Mouse (Mus musculus): Measurements from ENCODE around the gene Kif16b. TPM values are rescaled to one million over a fixed set of nuclear protein-coding genes. Genes with fewer than 3 reads are reported as not detected.

Gene Kif16b
- total and polyA plus RNA-seq, 3 experiments: 10.7 to 32.0 (median 13.0) TPM

DNA sequence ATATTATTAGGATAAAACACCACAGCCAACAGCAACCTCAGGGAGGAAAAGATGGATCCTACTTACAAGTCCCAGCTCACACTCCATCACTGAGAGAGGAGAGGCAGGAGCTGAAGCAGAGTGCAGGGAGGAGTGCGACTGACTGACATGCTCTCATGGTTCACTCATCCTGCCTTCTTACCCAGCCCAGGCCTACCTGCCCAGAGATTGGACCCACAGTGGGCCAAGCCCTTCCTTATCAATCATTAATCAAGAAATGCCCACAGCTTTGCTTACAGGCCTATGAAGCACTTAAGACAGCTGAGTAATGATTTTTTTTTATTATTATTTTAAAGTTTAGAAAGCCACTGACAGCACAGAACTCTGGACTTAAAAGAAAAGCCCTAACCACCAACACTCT, 7.6 kb downstream of the Kif16b start:
- no peaks in the 10 kb centered on the region for H3K9me3 ChIP-seq (replicated peaks; ENCODE audit: insufficient read depth, low read length)
- H3K4me3 ChIP-seq (ENCODE audit: control insufficient read depth in 1 of 2, insufficient read depth in 1 of 2, low read depth in 2 of 2, low read length in 2 of 2): no peak overlapping the region
- no peak overlapping the region for H3K27ac ChIP-seq (ENCODE audit: control insufficient read depth, low read depth, low read length)
- no peak for TF ChIP-seq POLR2AphosphoS5 (IDR thresholded peaks at IDR 0.05; ENCODE audit: borderline replicate concordance, low read depth, low read length)
- TF ChIP-seq MAX (IDR thresholded peaks at IDR 0.05; ENCODE audit: low read length): no peak
- TF ChIP-seq ZKSCAN1 (IDR thresholded peaks at IDR 0.05; ENCODE audit: low read depth, low read length): no peak
- no peak for TF ChIP-seq ELF1 (IDR thresholded peaks at IDR 0.05; ENCODE audit: low read depth, low read length)
- no peak for TF ChIP-seq CTCF (IDR thresholded peaks at IDR 0.05 in 2 of 3, conservative IDR thresholded peaks at IDR 0.05 in 1 of 3; ENCODE audit: control insufficient read depth in 1 of 3, insufficient read depth in 1 of 3, low read depth in 2 of 3, low read length in 3 of 3, poor library complexity in 1 of 3, severe bottlenecking in 1 of 3)
- TF ChIP-seq GATA1 (IDR thresholded peaks at IDR 0.05; ENCODE audit: low read depth, low read length): no peak
- no peak for TF ChIP-seq SIN3A (IDR thresholded peaks at IDR 0.05; ENCODE audit: low read length)
- TF ChIP-seq E2F4 (IDR thresholded peaks at IDR 0.05; ENCODE audit: borderline replicate concordance, low read depth, low read length): no peak
- TF ChIP-seq TCF12 (IDR thresholded peaks at IDR 0.05; ENCODE audit: low read depth, low read length): no peak
- TF ChIP-seq POLR2AphosphoS2 (IDR thresholded peaks at IDR 0.05; ENCODE audit: low read length): no peak
- no peak for TF ChIP-seq MYC (IDR thresholded peaks at IDR 0.05; ENCODE audit: low read depth, low read length)
- no peak for TF ChIP-seq MXI1 (IDR thresholded peaks at IDR 0.05; ENCODE audit: low read depth, low read length)
- no peak for TF ChIP-seq RAD21 (IDR thresholded peaks at IDR 0.05; ENCODE audit: low read depth, low read length)
- TF ChIP-seq CHD2 (IDR thresholded peaks at IDR 0.05; ENCODE audit: low read length): no peak
- no peak for TF ChIP-seq TAL1 (IDR thresholded peaks at IDR 0.05; ENCODE audit: low read length)
- no peak for TF ChIP-seq ZNF384 (IDR thresholded peaks at IDR 0.05; ENCODE audit: low read depth, low read length)
- no peak for TF ChIP-seq MEF2A (IDR thresholded peaks at IDR 0.05; ENCODE audit: extremely low read depth, insufficient replicate concordance, low read depth, low read length, poor library complexity, severe bottlenecking)
- DNase-seq (ENCODE audit: low read depth, low spot score): no peak
- H3K79me2 ChIP-seq (ENCODE audit: control insufficient read depth, insufficient read depth, low read length, poor library complexity): no peaks in the 10 kb centered on the region
- no peaks in the 10 kb centered on the region for H3K27me3 ChIP-seq (ENCODE audit: control insufficient read depth in 1 of 2, insufficient read depth in 2 of 2, low read length in 2 of 2)
- 0 out of 4 replicates have a peak, but pooled peaks cover 0 to 2% of the 10 kb centered on the region in 2 experiments for H3K36me3 ChIP-seq (ENCODE audit: control insufficient read depth in 1 of 2, insufficient read depth in 2 of 2, low read length in 2 of 2)
- H3K9ac ChIP-seq (ENCODE audit: control insufficient read depth, low read depth, low read length, poor library complexity, severe bottlenecking): no peak overlapping the region
- H3K4me1 ChIP-seq (ENCODE audit: control insufficient read depth in 1 of 2, insufficient read depth in 2 of 2, low read length in 2 of 2): 0 out of 4 replicates have a peak, but pooled peaks cover 0 to 4% of the 10 kb centered on the region in 2 experiments

DNA sequence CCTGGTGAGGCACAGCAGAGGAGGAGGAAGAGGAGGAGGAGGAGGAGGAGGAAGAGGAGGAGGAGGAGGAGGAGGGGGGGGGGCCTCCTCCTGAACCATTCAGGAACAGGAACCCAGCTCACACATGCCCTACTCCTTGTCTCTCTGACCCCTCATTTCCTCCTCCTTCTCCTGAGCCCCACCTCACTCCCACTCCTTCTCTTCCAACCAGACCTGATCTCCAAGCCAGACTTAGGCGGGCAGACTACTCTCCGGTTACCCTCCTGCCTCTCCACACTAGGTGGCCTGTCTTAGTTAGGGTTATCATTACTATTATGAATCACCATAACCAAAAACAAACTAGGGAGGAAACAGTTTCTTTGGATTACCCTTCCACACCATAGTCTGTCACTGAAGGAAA, 10.0 kb downstream of the Kif16b start:
- Histone ChIP-seq H3K9ac (ENCODE audit: control insufficient read depth, low read depth, low read length, poor library complexity, severe bottlenecking) (no peak overlapping the region), H3K9me3 (replicated peaks; ENCODE audit: insufficient read depth, low read length) (no peaks in the 10 kb centered on the region), H3K27me3 (ENCODE audit: control insufficient read depth in 1 of 2, insufficient read depth in 2 of 2, low read length in 2 of 2) (no peaks in the 10 kb centered on the region), H3K4me3 (ENCODE audit: control insufficient read depth in 1 of 2, insufficient read depth in 1 of 2, low read depth in 2 of 2, low read length in 2 of 2) (no peak overlapping the region), H3K36me3 (ENCODE audit: control insufficient read depth in 1 of 2, insufficient read depth in 2 of 2, low read length in 2 of 2) (no peaks in the 10 kb centered on the region), H3K79me2 (ENCODE audit: control insufficient read depth, insufficient read depth, low read length, poor library complexity) (no peaks in the 10 kb centered on the region; the same call in 1 of the 2 replicates), H3K27ac (ENCODE audit: control insufficient read depth, low read depth, low read length) (no peak overlapping the region), H3K4me1 (ENCODE audit: control insufficient read depth in 1 of 2, insufficient read depth in 2 of 2, low read length in 2 of 2) (0 out of 4 replicates have a peak, but pooled peaks cover 0 to 4% of the 10 kb centered on the region in 2 experiments)
- no peak for DNase-seq (ENCODE audit: low read depth, low spot score)
- TF ChIP-seq ZMIZ1 (IDR thresholded peaks at IDR 0.05; ENCODE audit: low read depth, low read length) (no peak), TBP (IDR thresholded peaks at IDR 0.05; ENCODE audit: low read depth, low read length) (no peak), SIN3A (IDR thresholded peaks at IDR 0.05; ENCODE audit: low read length) (no peak), TCF12 (IDR thresholded peaks at IDR 0.05; ENCODE audit: low read depth, low read length) (no peak), GABPA (IDR thresholded peaks at IDR 0.05; ENCODE audit: low read depth, low read length) (no peak), USF2 (IDR thresholded peaks at IDR 0.05; ENCODE audit: borderline replicate concordance in 1 of 2, insufficient read depth in 1 of 2, low read depth in 1 of 2, low read length in 2 of 2) (no peak), CHD2 (IDR thresholded peaks at IDR 0.05; ENCODE audit: low read length) (no peak), TAL1 (IDR thresholded peaks at IDR 0.05; ENCODE audit: low read length) (no peak), JUND (IDR thresholded peaks at IDR 0.05; ENCODE audit: low read depth, low read length) (no peak), USF1 (IDR thresholded peaks at IDR 0.05; ENCODE audit: low read depth, low read length) (no peak), EP300 (IDR thresholded peaks at IDR 0.05; ENCODE audit: low read depth in 1 of 2, low read length in 2 of 2) (no peak), MEF2A (IDR thresholded peaks at IDR 0.05; ENCODE audit: extremely low read depth, insufficient replicate concordance, low read depth, low read length, poor library complexity, severe bottlenecking) (no peak), SMC3 (IDR thresholded peaks at IDR 0.05; ENCODE audit: low read depth, low read length) (no peak), GATA1 (IDR thresholded peaks at IDR 0.05; ENCODE audit: low read depth, low read length) (no peak), POLR2AphosphoS2 (IDR thresholded peaks at IDR 0.05; ENCODE audit: low read length) (no peak), ELF1 (IDR thresholded peaks at IDR 0.05; ENCODE audit: low read depth, low read length) (no peak)
